Mouse (Mus musculus) embryonic fibroblast, embryonic 13.5 days (primary cell): ENCODE measurements around the gene Ipo7. TPM values are rescaled to one million over a fixed set of nuclear protein-coding genes. Genes with fewer than 3 reads are reported as not detected.

Source experiments
- H3K27ac ChIP-seq: 2 replicates; pipeline ENCODE4 v1.5.1; 2012; ENCODE audit warnings: low read length, control low read depth, inconsistent platforms; ENCODE audit not compliant: insufficient read depth
- H3K4me1 ChIP-seq: 2 replicates; pipeline ENCODE4 v1.6.1; 2011; ENCODE audit warnings: low read length; ENCODE audit not compliant: control insufficient read depth, insufficient read depth
- H3K4me3 ChIP-seq: 2 replicates; pipeline ENCODE4 v1.5.1; 2011; ENCODE audit warnings: mild to moderate bottlenecking, control low read depth, low read length; ENCODE audit not compliant: insufficient read depth
- CTCF ChIP-seq: IDR thresholded peaks from 2 replicates; pipeline ENCODE4 v1.5.1; 2011; ENCODE audit warnings: mild to moderate bottlenecking, control low read depth, low read length, moderate library complexity, borderline replicate concordance; ENCODE audit not compliant: insufficient read depth
- POLR2A ChIP-seq: IDR thresholded peaks from 2 replicates; pipeline ENCODE4 v1.6.1; 2011; ENCODE audit warnings: low read depth, mild to moderate bottlenecking, control low read depth, low read length, moderate library complexity
- polyA plus RNA-seq: library from polyadenylated mRNA; stranded (reverse); fragments of >200 nt; gene quantifications from 2 replicates; pipeline ENCODE4 v1.2.4, GENCODE M21; 2011; ENCODE audit warnings: low read depth; ENCODE audit not compliant: missing spikeins, insufficient read length

The Ipo7 gene
- polyA plus RNA-seq, 1 experiment = 197 TPM

DNA sequence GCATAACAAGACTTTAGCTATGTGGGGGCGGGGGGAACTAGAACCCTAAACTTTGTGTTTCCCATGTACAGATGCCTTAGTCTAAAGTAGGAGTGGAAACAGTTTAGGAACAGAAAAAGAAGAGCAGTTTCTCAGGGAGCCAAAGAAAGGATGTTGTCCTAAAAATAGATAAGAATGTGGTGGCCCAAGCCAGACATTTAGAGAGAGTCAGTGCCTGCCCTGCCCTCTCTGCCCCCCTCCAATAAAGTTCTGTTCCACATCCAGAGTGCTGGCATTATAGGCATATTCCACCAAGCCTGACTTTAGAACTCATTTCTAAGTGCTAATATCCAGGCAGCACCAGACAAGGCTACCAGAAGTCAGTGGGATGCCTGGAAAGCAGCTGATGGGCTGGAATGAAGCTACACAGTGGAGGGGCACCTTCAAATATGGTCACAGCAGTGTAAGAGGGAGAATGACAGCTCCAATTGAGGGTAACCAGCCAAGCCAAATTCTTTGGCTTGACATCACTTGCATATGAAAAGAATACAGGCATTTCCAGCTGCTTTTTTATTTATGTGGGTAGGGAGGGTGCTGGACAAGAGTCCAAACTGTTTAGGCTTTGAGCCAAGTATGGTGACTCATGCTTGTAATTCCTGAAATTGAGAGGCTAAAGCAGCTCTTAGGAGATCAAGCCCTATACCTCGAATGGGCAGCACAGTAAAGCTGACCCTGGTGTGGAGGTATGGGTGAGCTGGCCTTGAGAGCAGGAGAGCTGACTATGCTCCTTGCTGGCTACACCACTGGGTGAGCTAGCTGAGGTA lies 24.7 kb upstream of the Ipo7 start:
- peak overlapping the region; percentile 92 for H3K27ac ChIP-seq
- H3K4me1 ChIP-seq = peaks cover 8% of the 10 kb centered on the region; the same call in 1 of the 2 replicates
- no peak overlapping the region for H3K4me3 ChIP-seq
- TF ChIP-seq CTCF (no peak), POLR2A (0 out of 2 replicates have a peak, but pooled peaks have one; percentile 5)

DNA sequence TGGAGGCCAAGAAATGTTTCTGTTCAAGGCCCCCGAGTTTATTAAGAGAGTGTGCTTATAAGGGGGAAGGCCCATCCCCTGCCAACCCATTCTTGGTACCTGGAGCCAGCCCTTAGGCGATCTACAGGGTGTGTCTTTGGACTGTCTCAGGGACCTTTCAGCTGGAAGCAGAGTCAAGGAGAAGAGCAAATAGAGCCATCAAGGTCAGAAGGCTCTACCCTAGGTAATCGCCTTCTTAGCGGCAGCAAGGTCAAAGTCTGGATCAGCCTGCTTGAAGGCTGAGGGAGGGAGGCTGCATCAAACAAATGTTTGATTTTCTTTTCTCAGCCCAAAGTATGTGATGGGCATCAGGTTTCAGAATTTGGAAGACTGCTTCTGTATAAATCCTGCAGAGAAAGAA lies 19.7 kb upstream of the Ipo7 start:
- Histone ChIP-seq H3K4me1 (peaks cover 9% of the 10 kb centered on the region), H3K4me3 (no peak overlapping the region)

DNA sequence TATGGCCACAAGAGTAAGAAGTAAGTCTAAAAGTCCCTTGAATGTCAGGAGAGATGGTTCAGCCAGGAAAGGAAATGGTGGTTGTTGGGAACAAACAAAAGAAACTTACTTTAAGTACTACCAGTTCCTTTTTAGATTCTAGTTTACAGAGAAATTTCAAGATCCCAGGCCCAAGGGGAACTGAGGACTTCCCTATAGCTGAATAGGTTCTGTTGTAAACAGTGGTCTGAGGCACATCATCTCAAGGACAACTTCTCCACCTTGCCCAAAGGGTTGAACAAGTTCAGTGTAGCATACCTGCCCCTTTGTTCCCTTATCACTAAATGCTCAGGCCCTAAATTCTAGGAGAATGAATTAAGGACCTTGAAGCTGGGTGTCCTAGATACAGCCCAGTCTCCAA lies 16.0 kb upstream of the Ipo7 start:
- no peak overlapping the region for H3K4me3 ChIP-seq
- H3K4me1 ChIP-seq = peaks cover 5% of the 10 kb centered on the region
- H3K27ac ChIP-seq = peak overlapping the region; percentile 42; the same call in 1 of the 2 replicates
- no peak for TF ChIP-seq CTCF
- TF ChIP-seq POLR2A = no peak

More for the DNA sequence above, 19.7 kb upstream of the Ipo7 start:
- no peak overlapping the region for H3K27ac ChIP-seq
- no peak for TF ChIP-seq CTCF
- no peak for TF ChIP-seq POLR2A

DNA sequence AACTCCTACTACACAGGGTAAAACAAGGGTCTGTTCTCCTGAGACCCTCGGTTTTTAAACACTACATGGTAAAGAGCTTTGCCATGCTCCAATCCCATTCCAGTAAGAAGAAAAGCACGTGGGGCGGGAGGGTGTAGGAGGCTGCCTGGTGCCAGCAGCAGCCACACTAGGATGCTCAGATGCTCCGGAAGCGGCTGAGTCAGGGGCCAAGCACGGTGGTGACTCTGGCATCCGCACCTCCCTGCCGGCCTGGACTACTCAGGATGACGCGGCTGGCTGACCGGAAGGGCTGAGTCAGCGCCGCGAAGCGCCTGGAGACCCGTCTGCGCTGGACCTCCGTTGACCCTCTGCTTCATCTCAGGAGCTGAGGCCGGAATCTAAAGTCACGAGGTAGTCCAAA lies 15.1 kb upstream of the Ipo7 start:
- no peak overlapping the region for H3K4me3 ChIP-seq
- H3K27ac ChIP-seq = peak overlapping the region; percentile 42; the same call in 1 of the 2 replicates

DNA sequence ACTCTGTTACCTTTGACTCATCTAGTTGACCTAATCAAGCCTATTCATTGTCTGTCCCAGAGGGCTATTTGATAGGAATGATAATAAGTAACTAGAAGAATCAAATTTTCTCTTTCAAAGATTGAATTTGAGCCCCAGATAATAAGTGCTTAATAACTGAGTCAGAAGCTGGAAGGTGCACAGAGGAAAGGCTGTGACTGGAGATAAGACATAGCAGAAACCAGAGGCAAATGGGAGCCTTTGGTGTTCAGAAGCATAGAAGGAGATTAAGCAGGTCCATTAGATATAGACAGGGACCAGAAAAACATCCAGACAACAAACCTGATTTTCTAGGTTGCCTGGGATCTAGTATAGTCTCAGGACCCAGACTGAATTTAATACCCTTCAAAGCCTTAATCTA lies 12.1 kb upstream of the Ipo7 start:
- Histone ChIP-seq H3K4me3 (no peak overlapping the region), H3K27ac (no peak overlapping the region), H3K4me1 (peaks cover 2% of the 10 kb centered on the region; the same call in 1 of the 2 replicates)
- no peak for TF ChIP-seq POLR2A
- TF ChIP-seq CTCF = no peak

More for the DNA sequence above, 15.1 kb upstream of the Ipo7 start:
- TF ChIP-seq CTCF (no peak), POLR2A (no peak)
- peaks cover 5% of the 10 kb centered on the region for H3K4me1 ChIP-seq

DNA sequence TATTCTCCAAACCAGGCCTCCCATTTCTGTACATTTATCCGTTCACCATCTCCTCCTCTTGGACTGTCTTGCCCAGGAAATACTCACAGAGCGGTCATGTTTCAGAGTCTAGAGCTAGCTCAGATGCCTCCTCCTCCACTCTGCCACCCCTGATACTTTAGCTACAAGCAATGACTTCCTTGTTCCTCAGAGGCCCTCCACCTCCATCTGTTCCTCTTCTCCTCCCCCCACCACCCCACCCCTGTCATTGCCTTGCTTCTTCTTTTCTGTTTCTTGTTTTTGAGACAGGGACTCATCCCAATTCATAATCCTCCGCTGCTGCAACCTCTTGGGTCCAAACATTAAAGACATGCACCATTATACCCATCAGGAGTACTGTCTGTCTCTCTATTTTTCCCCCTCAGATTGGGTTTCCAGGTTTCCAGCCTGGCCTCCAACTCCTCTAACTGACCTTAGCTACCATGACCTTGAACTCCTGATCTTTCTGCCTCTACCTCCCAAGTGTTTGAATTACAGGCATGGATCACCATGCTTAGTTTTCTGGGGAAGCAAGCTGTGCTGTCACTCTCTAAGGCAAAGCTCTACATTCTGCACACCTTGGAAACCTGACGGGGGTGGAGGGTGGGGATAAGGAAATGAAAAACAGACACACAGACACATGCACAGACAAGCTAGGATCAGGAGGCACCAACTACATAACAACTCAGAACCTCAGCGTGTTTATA lies 11.4 kb upstream of the Ipo7 start:
- TF ChIP-seq POLR2A (no peak), CTCF (no peak)
- H3K27ac ChIP-seq = no peak overlapping the region
- no peak overlapping the region for H3K4me3 ChIP-seq
- H3K4me1 ChIP-seq = peaks cover 2% of the 10 kb centered on the region; the same call in 1 of the 2 replicates

DNA sequence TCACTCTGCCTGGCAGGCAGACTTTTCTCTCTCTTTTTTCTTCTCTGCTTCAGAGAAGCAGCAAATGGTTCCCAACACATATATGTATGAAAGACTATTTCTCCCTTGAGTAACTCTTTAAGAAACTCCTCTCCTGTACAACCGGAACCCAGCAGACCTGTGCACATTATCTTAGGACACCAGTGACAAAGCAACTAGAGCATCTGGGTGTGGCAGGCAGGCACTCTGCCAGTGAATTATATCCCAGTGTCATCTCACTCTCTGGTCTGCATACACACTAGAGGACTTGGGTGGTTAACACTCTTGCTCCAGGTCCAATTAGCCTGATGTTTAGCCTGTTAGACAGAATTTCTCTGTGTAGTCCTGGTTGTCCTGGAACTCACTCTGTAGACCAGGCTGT lies 9.6 kb upstream of the Ipo7 start:
- Histone ChIP-seq H3K4me3 (no peak overlapping the region), H3K27ac (no peak overlapping the region), H3K4me1 (no peaks in the 10 kb centered on the region)
- no peak for TF ChIP-seq CTCF

DNA sequence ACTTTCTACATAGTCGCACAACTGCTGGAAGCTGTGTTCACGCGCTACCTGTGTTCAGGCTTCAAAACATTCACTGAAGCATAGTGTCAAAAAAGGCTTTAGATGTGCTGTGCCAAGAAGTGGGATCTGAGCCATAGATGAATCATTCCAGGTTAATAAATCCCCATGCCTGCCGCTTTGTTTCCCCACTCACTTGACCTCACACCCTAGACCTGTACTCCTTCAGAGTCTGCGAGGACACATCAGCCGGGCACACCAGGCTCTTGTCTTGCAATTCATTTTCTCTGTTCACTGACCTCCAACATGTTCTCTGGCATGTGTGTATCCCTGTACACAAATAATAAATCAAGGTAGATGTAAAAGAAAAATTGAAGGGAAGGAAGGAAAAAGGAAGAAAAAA lies 9.0 kb upstream of the Ipo7 start:
- TF ChIP-seq CTCF = no peak
- TF ChIP-seq POLR2A = no peak
- H3K4me3 ChIP-seq = no peak overlapping the region
- no peak overlapping the region for H3K27ac ChIP-seq
- H3K4me1 ChIP-seq = no peaks in the 10 kb centered on the region

DNA sequence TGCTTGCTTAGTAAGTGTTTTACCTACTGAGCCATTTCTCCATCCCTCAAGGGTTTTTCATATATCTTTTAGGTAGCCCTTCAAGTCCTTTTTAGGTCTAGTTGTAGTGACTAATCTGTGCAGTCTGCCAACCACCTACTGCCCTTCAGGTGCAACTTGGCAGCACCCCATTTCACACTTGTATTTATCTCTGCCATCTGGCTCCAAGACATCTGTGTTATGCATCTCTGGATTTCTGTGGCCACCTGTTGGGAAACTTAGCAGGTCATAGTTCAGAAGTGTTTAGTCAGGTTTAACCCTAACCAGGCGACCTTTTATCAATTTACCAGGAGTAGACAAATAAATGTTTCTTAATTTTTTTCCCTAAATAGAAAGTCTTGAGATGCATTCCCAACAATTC lies 6.7 kb upstream of the Ipo7 start:
- Histone ChIP-seq H3K27ac (no peak overlapping the region), H3K4me3 (no peak overlapping the region), H3K4me1 (no peaks in the 10 kb centered on the region)
- TF ChIP-seq CTCF (no peak), POLR2A (no peak)

DNA sequence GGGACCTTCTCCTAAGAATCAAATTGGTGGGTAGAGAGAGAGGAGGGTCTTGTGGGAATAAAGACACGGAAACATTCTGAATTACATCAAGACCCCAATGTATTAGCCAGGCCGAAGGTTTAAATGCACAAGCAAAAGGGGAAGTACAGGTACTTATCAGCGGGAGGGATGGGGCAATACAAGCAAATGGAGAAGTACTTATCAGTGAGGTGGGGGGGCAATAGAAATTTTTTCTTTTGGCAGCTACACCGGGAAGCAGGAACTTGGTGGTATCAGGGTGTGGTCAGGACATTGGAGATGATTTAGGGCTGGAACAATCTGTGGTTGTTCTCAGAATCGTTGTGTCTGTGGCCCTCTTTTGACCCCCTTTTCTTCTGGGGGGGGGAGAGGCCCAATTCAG lies 3.8 kb upstream of the Ipo7 start:
- H3K4me1 ChIP-seq = no peaks in the 10 kb centered on the region
- no peak overlapping the region for H3K27ac ChIP-seq
- no peak for TF ChIP-seq CTCF
- no peak for TF ChIP-seq POLR2A
- no peak overlapping the region for H3K4me3 ChIP-seq
